Mouse (Mus musculus): ENCODE data around the gene Gm28048. TPM values are rescaled to one million over a fixed set of nuclear protein-coding genes. Genes with fewer than 3 reads are reported as not detected.

The Gm28048 gene
- polyA plus RNA-seq, 1 experiment from 2014 or later = 24.7 TPM

DNA sequence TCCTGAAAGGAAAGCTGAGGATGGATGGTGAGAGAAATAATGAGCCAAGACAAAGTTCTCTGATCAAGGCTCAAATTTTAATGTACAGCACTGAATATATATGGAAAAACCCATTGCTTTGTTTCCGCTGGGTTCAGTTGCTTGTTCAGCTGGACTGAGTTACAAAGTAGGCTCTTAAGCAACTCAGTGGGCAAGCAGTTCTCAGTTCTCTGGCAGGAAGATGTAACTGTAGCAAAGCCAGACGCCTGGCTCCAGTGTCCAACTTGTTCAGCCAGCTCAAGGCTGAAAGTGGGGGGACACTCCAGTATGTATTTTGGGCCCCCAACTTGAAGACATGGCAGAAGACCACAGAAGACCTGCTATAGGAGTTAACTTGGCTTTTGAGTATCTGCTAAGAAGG lies 194.1 kb downstream of the Gm28048 start:
- Histone ChIP-seq H3K4me1 (ENCODE audit: insufficient read depth, low read length) (0 out of 2 replicates have a peak, but pooled peaks cover 2% of the 10 kb centered on the region), H3K27ac (ENCODE audit: low read length) (no peak overlapping the region), H3K9me3 (ENCODE audit: low read length) (no peaks in the 10 kb centered on the region), H3K4me2 (replicated peaks; ENCODE audit: low read depth, low read length) (no peak overlapping the region), H3K9ac (replicated peaks; ENCODE audit: low read length) (no peak overlapping the region), H3K27me3 (ENCODE audit: insufficient read depth, low read length) (no peaks in the 10 kb centered on the region), H3K36me3 (ENCODE audit: insufficient read depth, low read length) (no peaks in the 10 kb centered on the region), H3K4me3 (ENCODE audit: low read length) (no peak overlapping the region)
- WGBS = 83% methylated on average over 2 of the region's 2 CpGs
- ATAC-seq (ENCODE audit: low FRiP score, low TSS enrichment) = no peak

Other genes with a start within 250 kb of the Gm28048 start
- gene B3gnt2, start 121.1 kb downstream of the Gm28048 start, polyA plus RNA-seq (2015; fragmentation: Nextera tagmentation; extraction: Ambion mirVana) = 8.2 and 13.2 TPM in 2 replicates
- gene Zrsr1, start 10.1 kb downstream of the Gm28048 start, polyA plus RNA-seq (2015; fragmentation: Nextera tagmentation; extraction: Ambion mirVana) = 3.7 and 3.8 TPM in 2 replicates
- 371 and 385 TPM in 2 replicates for gene Commd1, start 292 bp upstream of the Gm28048 start, polyA plus RNA-seq (2015; fragmentation: Nextera tagmentation; extraction: Ambion mirVana)
- gene Cct4, start 8.4 kb upstream of the Gm28048 start, polyA plus RNA-seq (2015; fragmentation: Nextera tagmentation; extraction: Ambion mirVana) = 300 and 303 TPM in 2 replicates
- 3.2 and 3.4 TPM in 2 replicates for gene Fam161a, start 25.4 kb upstream of the Gm28048 start, polyA plus RNA-seq (2015; fragmentation: Nextera tagmentation; extraction: Ambion mirVana)